Mouse (Mus musculus): ENCODE measurements at regions not wholly inside any gene's neighbourhood (a gene's known extent, or its start where the extent isn't known, plus 50 kb on each side); places are given as distances from the start of the nearest gene placed in this dataset.

- in situ Hi-C loops (cut with MboI; ENCODE audit: unreplicated experiment in 2 of 2): no loop called here
Observed at GRCm38 (mm10) chr2:137310511-137310910, 194.1 kb upstream of the Jag1 start.

GRCm38 (mm10) chr2:137308116-137308515, 191.7 kb upstream of the Jag1 start:
- in situ Hi-C loops (cut with MboI; ENCODE audit: unreplicated experiment in 2 of 2): no loop called here

- in situ Hi-C loops (cut with MboI; ENCODE audit: unreplicated experiment in 2 of 2): no loop called here
Observed at GRCm38 (mm10) chr2:137301474-137302267, 185.2 kb upstream of the Jag1 start.

- in situ Hi-C loops (cut with MboI; ENCODE audit: unreplicated experiment in 2 of 2): no loop called here
Observed at GRCm38 (mm10) chr2:137289231-137289630, 172.8 kb upstream of the Jag1 start.

- in situ Hi-C loops (cut with MboI; ENCODE audit: unreplicated experiment in 2 of 2): no loop called here
Observed at GRCm38 (mm10) chr2:137271575-137272180, 155.2 kb upstream of the Jag1 start.

- in situ Hi-C loops (cut with MboI; ENCODE audit: unreplicated experiment in 2 of 2): no loop called here
Observed at GRCm38 (mm10) chr2:137262911-137263310, 146.5 kb upstream of the Jag1 start.

GRCm38 (mm10) chr2:137257847-137258515, 141.5 kb upstream of the Jag1 start:
- in situ Hi-C loops (cut with MboI; ENCODE audit: unreplicated experiment in 2 of 2): no loop called here

- in situ Hi-C loops (cut with MboI; ENCODE audit: unreplicated experiment in 2 of 2): no loop called here
Observed at GRCm38 (mm10) chr2:137247931-137248330, 131.5 kb upstream of the Jag1 start.

GRCm38 (mm10) chr2:137244370-137244769, 127.9 kb upstream of the Jag1 start:
- in situ Hi-C loops (cut with MboI; ENCODE audit: unreplicated experiment in 2 of 2): no loop called here

- in situ Hi-C loops (cut with MboI; ENCODE audit: unreplicated experiment in 2 of 2): no loop called here
Observed at GRCm38 (mm10) chr2:137243914-137244313, 127.5 kb upstream of the Jag1 start.

- in situ Hi-C loops (cut with MboI; ENCODE audit: unreplicated experiment in 2 of 2): no loop called here
Observed at GRCm38 (mm10) chr2:137236961-137237360, 120.5 kb upstream of the Jag1 start.

- in situ Hi-C loops (cut with MboI; ENCODE audit: unreplicated experiment in 2 of 2): no loop called here
Observed at GRCm38 (mm10) chr2:137233936-137234335, 117.5 kb upstream of the Jag1 start.

- in situ Hi-C loops (cut with MboI; ENCODE audit: unreplicated experiment in 2 of 2): no loop called here
Observed at GRCm38 (mm10) chr2:137231161-137231560, 114.7 kb upstream of the Jag1 start.

GRCm38 (mm10) chr2:137229422-137230069, 113.1 kb upstream of the Jag1 start:
- in situ Hi-C loops (cut with MboI; ENCODE audit: unreplicated experiment in 2 of 2): no loop called here

- in situ Hi-C loops (cut with MboI; ENCODE audit: unreplicated experiment in 2 of 2): no loop called here
Observed at GRCm38 (mm10) chr2:137227495-137227894, 111.1 kb upstream of the Jag1 start.

- in situ Hi-C loops (cut with MboI; ENCODE audit: unreplicated experiment in 2 of 2): no loop called here
Observed at GRCm38 (mm10) chr2:137224702-137225552, 108.5 kb upstream of the Jag1 start.

GRCm38 (mm10) chr2:137215697-137216096, 99.3 kb upstream of the Jag1 start:
- in situ Hi-C loops (cut with MboI; ENCODE audit: unreplicated experiment in 2 of 2): no loop called here

GRCm38 (mm10) chr2:137207846-137208245, 91.4 kb upstream of the Jag1 start:
- in situ Hi-C loops (cut with MboI; ENCODE audit: unreplicated experiment in 2 of 2): no loop called here

GRCm38 (mm10) chr2:137204274-137204850, 87.9 kb upstream of the Jag1 start:
- in situ Hi-C loops (cut with MboI; ENCODE audit: unreplicated experiment in 2 of 2): no loop called here

- in situ Hi-C loops (cut with MboI; ENCODE audit: unreplicated experiment in 2 of 2): no loop called here
Observed at GRCm38 (mm10) chr2:137200101-137200500, 83.7 kb upstream of the Jag1 start.

Measured in v-Abl transformed pro-B cells (cell line).